Mouse (Mus musculus): ENCODE measurements around the gene Hand1.
A peak's percentile ranks its signal among the peaks of the same experiment; 100 is the strongest.
"Not testable (repeated sequence)": the region's sequence is repeated elsewhere in the genome, so short reads cannot be mapped to it uniquely, and the experiment has no call there.

Hand1 gene

GRCm38 (mm10) chr11:57833296-57833977 lies 819 bp upstream of the Hand1 start:
- no peak for DNase-seq

GRCm38 (mm10) chr11:57831861-57832260 lies 757 bp downstream of the Hand1 start:
- no peak for DNase-seq

GRCm38 (mm10) chr11:57831281-57831781 lies 1.3 kb downstream of the Hand1 start:
- DNase-seq, result peak; percentile 18 to 32

- DNase-seq, result no peak
These were observed 2.5 kb downstream of the Hand1 start for GRCm38 (mm10) chr11:57829871-57830775.

- DNase-seq, result peak; percentile 46 to 50
These were observed 3.4 kb downstream of the Hand1 start for GRCm38 (mm10) chr11:57828955-57829870.

GRCm38 (mm10) chr11:57827915-57828545 lies 4.6 kb downstream of the Hand1 start:
- peak; percentile 39 to 51 for DNase-seq

- peak; percentile 24 to 36 for DNase-seq
These were observed 5.3 kb downstream of the Hand1 start for GRCm38 (mm10) chr11:57827048-57827914.

GRCm38 (mm10) chr11:57825234-57825633 lies 7.4 kb downstream of the Hand1 start:
- DNase-seq, result not testable (repeated sequence)

GRCm38 (mm10) chr11:57823714-57824113 lies 8.9 kb downstream of the Hand1 start:
- no peak for DNase-seq

- not testable (repeated sequence) for DNase-seq
These were observed 9.5 kb downstream of the Hand1 start for GRCm38 (mm10) chr11:57823159-57823558.

GRCm38 (mm10) chr11:57819999-57820581 lies 12.5 kb downstream of the Hand1 start:
- DNase-seq, result peak; percentile 93 to 96

- DNase-seq, result no peak
These were observed 14.4 kb downstream of the Hand1 start for GRCm38 (mm10) chr11:57818189-57818588.

GRCm38 (mm10) chr11:57813641-57814040 lies 19.0 kb downstream of the Hand1 start:
- no peak for DNase-seq

GRCm38 (mm10) chr11:57812212-57812611 lies 20.4 kb downstream of the Hand1 start:
- no peak for DNase-seq

- peak in 1 of 2 experiments; percentile 29 for DNase-seq
These were observed 21.6 kb downstream of the Hand1 start for GRCm38 (mm10) chr11:57811006-57811405.

GRCm38 (mm10) chr11:57809732-57810098 lies 22.9 kb downstream of the Hand1 start:
- DNase-seq, result peak in 1 of 2 experiments; percentile 22

- peak in 1 of 2 experiments; percentile 28 for DNase-seq
These were observed 23.4 kb downstream of the Hand1 start for GRCm38 (mm10) chr11:57809017-57809731.

- DNase-seq, result no peak
These were observed 27.6 kb downstream of the Hand1 start for GRCm38 (mm10) chr11:57805047-57805446.

- peak; percentile 48 to 50 for DNase-seq
These were observed 30.1 kb downstream of the Hand1 start for GRCm38 (mm10) chr11:57802511-57802870.
